26 mouse cellular contexts compared by ENCODE assay signal in the genomic region with DNA sequence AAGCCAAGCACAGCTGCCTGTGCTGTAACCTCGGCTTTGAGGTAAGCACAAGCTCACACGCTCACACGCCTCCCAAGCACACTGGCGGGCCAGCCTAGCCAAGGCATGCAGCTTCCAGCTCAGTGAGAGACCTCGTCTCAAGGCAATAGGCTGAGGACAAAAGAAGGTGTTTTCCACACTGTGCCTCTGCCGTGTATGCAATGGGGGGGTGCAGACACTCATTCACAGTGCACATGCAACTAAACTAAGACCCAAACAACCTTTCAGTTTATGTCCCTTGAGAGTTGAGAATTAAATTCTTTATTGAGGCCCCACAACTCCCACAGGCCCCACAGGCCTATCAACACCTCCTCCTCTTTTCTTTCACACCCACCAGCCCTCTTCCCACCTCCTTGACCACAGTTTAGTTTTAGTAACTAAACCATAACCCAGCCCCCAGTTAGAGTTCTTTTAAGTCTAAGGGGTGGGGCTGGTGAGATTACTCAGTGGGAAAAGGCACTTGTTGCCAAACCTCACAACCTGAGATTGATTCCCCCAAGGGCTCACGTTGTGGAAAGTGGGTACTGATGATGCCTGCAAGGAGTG. TPM values are rescaled to one million over a fixed set of nuclear protein-coding genes. Genes with fewer than 3 reads are reported as not detected.
DNase-seq lines count a peak whose midpoint lies in the region; ATAC-seq and TF ChIP-seq lines count a peak whose summit lies in the region.
"Had no signal": no experiment of that assay in that cellular context is flagged by ENCODE, and none has a peak within 500 bp of the region (broad histone marks: within the 10 kb centered on the region; RNA-seq: fewer than 3 reads in every experiment).

No protein-coding gene starts in this region.

- 0 out of 2 replicates have a peak, but pooled peaks have one; percentile 26 for ATAC-seq in kidney, embryonic 14.5 days (ENCODE audit: low FRiP score, low TSS enrichment)
- peak; percentile 28 for ATAC-seq in inflammation-experienced regulatory T-cells, adult 6 months
- no peak for ATAC-seq in liver, postnatal 0 days
- ATAC-seq: forebrain, postnatal 0 days; midbrain, embryonic 16.5 days had no signal

- no peak for TF ChIP-seq CTCF in liver, postnatal 0 days (IDR thresholded peaks at IDR 0.05; ENCODE audit: low read depth)

- no peak overlapping the region for H3K4me3 ChIP-seq in kidney, embryonic 14.5 days (ENCODE audit: low read length)
- no peak overlapping the region for H3K4me3 ChIP-seq in liver, postnatal 0 days (ENCODE audit: low read depth, low read length)
- H3K4me3 ChIP-seq: embryonic facial prominence, embryonic 12.5 days; hindbrain, embryonic 10.5 days; limb, embryonic 15.5 days; midbrain, embryonic 10.5 days; neural tube, embryonic 15.5 days had no signal

- no peaks in the 10 kb centered on the region for H3K36me3 ChIP-seq in kidney, embryonic 14.5 days (ENCODE audit: control insufficient read depth, insufficient read depth, low read length)
- no peaks in the 10 kb centered on the region for H3K36me3 ChIP-seq in liver, postnatal 0 days (replicated peaks; ENCODE audit: insufficient read depth, low read length)
- H3K36me3 ChIP-seq: embryonic facial prominence, embryonic 12.5 days; G1E; hindbrain, embryonic 10.5 days; limb, embryonic 15.5 days; midbrain, embryonic 10.5 days; neural tube, embryonic 15.5 days had no signal

- 0 out of 2 replicates have a peak overlapping the region, but pooled peaks have one; percentile 7 for H3K27ac ChIP-seq in kidney, embryonic 14.5 days (ENCODE audit: low read depth, low read length)
- H3K27ac ChIP-seq in liver, postnatal 0 days (ENCODE audit: low read depth): no peak overlapping the region
- H3K27ac ChIP-seq: embryonic facial prominence, embryonic 12.5 days; hindbrain, embryonic 10.5 days; limb, embryonic 15.5 days; liver, embryonic 14.5 days; macrophage; midbrain, embryonic 10.5 days; neural tube, embryonic 15.5 days had no signal

- H3K27me3 ChIP-seq in kidney, embryonic 14.5 days (ENCODE audit: control insufficient read depth, insufficient read depth, low read length): no peaks in the 10 kb centered on the region
- H3K27me3 ChIP-seq in liver, postnatal 0 days (ENCODE audit: insufficient read depth, low read length): no peaks in the 10 kb centered on the region
- H3K27me3 ChIP-seq: embryonic facial prominence, embryonic 12.5 days; limb, embryonic 15.5 days; neural tube, embryonic 15.5 days had no signal

- WGBS in kidney, embryonic 14.5 days: 50% methylated on average over 7 of the region's 7 CpGs
- WGBS in liver, postnatal 0 days (ENCODE audit: insufficient replicate concordance): 77% methylated on average over 7 of the region's 7 CpGs

- no peak overlapping the region for H3K4me2 ChIP-seq in kidney, embryonic 14.5 days (replicated peaks; ENCODE audit: low read depth, low read length)
- no peak overlapping the region for H3K4me2 ChIP-seq in liver, postnatal 0 days (ENCODE audit: low read depth, low read length)
- H3K4me2 ChIP-seq: embryonic facial prominence, embryonic 12.5 days; limb, embryonic 15.5 days; neural tube, embryonic 15.5 days had no signal

- H3K9me3 ChIP-seq in kidney, embryonic 14.5 days (ENCODE audit: control insufficient read depth, low read length): no peaks in the 10 kb centered on the region
- no peaks in the 10 kb centered on the region for H3K9me3 ChIP-seq in liver, postnatal 0 days (ENCODE audit: low read length)
- H3K9me3 ChIP-seq: embryonic facial prominence, embryonic 12.5 days; G1E; hindbrain, embryonic 10.5 days; limb, embryonic 15.5 days; midbrain, embryonic 10.5 days; neural tube, embryonic 15.5 days had no signal

- H3K9ac ChIP-seq in kidney, embryonic 14.5 days (ENCODE audit: low read depth, low read length): no peak overlapping the region
- H3K9ac ChIP-seq in liver, postnatal 0 days (replicated peaks): no peak overlapping the region
- H3K9ac ChIP-seq: embryonic facial prominence, embryonic 12.5 days; forebrain, postnatal 0 days; limb, embryonic 15.5 days; liver, embryonic 14.5 days; neural tube, embryonic 15.5 days had no signal

- TF ChIP-seq EP300 in liver, postnatal 0 days (IDR thresholded peaks at IDR 0.05; ENCODE audit: low read depth): no peak

- peaks cover 13% of the 10 kb centered on the region; the same call in 1 of the 2 replicates for H3K4me1 ChIP-seq in kidney, embryonic 14.5 days (ENCODE audit: control insufficient read depth, insufficient read depth, low read length)
- peaks cover 2% of the 10 kb centered on the region; the same call in 1 of the 2 replicates for H3K4me1 ChIP-seq in liver, postnatal 0 days (ENCODE audit: insufficient read depth)
- H3K4me1 ChIP-seq: hindbrain, embryonic 10.5 days; midbrain, embryonic 10.5 days; neural tube, embryonic 15.5 days had no signal

- DNase-seq in kidney, adult 11 months: no peak
- peak; percentile 70 for DNase-seq in CD4-positive helper T cell, adult 2 months (ENCODE audit: low read depth, low spot score)
- peak; percentile 29 for DNase-seq in NIH3T3 (ENCODE audit: low read depth)
- DNase-seq in cerebellum, adult 18-20 months: no peak
- DNase-seq in liver, postnatal 0 days: no peak
- no peak for DNase-seq in embryo, embryonic 10.5 days (ENCODE audit: low spot score)
- DNase-seq: adrenal gland, postnatal 25 days; cerebellum, postnatal 14 days; forebrain, postnatal 0 days; gastrocnemius, postnatal 25 days; kidney, adult 2 months; kidney, postnatal 36 days; right cerebral cortex, adult 18-20 months; right cerebral cortex, postnatal 4 days; thymus, postnatal 14 days had no signal

RNA-seq across cellular contexts. Expression of a gene that starts 8.9 kb away (rescaled TPM):
- 33.1 and 42.1 TPM in 2 replicates for polyA plus RNA-seq in kidney, embryonic 14.5 days (2014; fragmentation: Nextera tagmentation; extraction: Ambion mirVana)
- polyA plus RNA-seq in inflammation-experienced regulatory T-cells, adult 6 months (2017; shearing (Covaris generic)): 10 to 100 TPM; 22.8 to 35.4 (median 30.6) TPM
- 4.9 and 5.6 TPM in 2 replicates for polyA plus RNA-seq in liver, postnatal 0 days (2015; fragmentation: Nextera tagmentation; extraction: Ambion mirVana)

Comparison
In these comparisons a context has a peak if more than half of its experiments do, and no peak if none do; other contexts are left out.
1. DNase-seq: peak in CD4-positive helper T cell, adult 2 months (single experiment) and NIH3T3 (single experiment); none in kidney, adult 11 months (single experiment), cerebellum, adult 18-20 months (0 of 2), liver, postnatal 0 days (single experiment) and embryo, embryonic 10.5 days (single experiment).